Mouse (Mus musculus) liver, embryonic 14.5 days (tissue): ENCODE measurements around the gene Pkd1l3. TPM values are rescaled to one million over a fixed set of nuclear protein-coding genes. Genes with fewer than 3 reads are reported as not detected.

Source experiments
- ATAC-seq: fragments of 200-750 bp; cut with Nextera tagmentation; 2 replicates; pipeline ENCODE4 v1.8.0; 2017; ENCODE audit warnings: moderate number of reproducible peaks, mild to moderate bottlenecking, moderate library complexity; ENCODE audit not compliant: insufficient read depth
- DNase-seq, 3 experiments: peaks; one replicate each; pipeline ENCODE4 v3.0.0-alpha.2; 2012 to 2013; ENCODE audit warnings: low read depth in 3 of 3, low spot score in 3 of 3
- H3K27ac ChIP-seq: fragments of 300-500 bp; sonication (generic); 2 replicates; pipeline ENCODE4 v1.5.1; 2014; ENCODE audit warnings: moderate library complexity, mild to moderate bottlenecking, control low read depth, inconsistent platforms
- H3K27me3 ChIP-seq: fragments of 300-500 bp; sonication (generic); 2 replicates; pipeline ENCODE4 v1.6.1; 2014; ENCODE audit warnings: mild to moderate bottlenecking, low read length, moderate library complexity; ENCODE audit not compliant: control insufficient read depth, insufficient read depth
- H3K36me3 ChIP-seq: fragments of 300-500 bp; sonication (generic); replicated peaks from 2 replicates; pipeline ENCODE4 v1.6.1; 2014; ENCODE audit warnings: low read depth; ENCODE audit not compliant: control insufficient read depth, insufficient read depth
- H3K4me1 ChIP-seq, 2 experiments: fragments of 200-500 bp in 1 of 2; fragments of 300-500 bp in 1 of 2; sonication (generic) in 1 of 2; replicated peaks; 2 replicates each; pipeline ENCODE4 v1.6.1; 2012 to 2014; ENCODE audit warnings: antibody characterized with exemption in 1 of 2, inconsistent platforms in 1 of 2, low read length in 1 of 2; ENCODE audit not compliant: control insufficient read depth in 2 of 2, insufficient read depth in 2 of 2
- H3K4me2 ChIP-seq: fragments of 300-500 bp; sonication (generic); 2 replicates; pipeline ENCODE4 v1.6.1; 2014; ENCODE audit warnings: low read depth, mild to moderate bottlenecking, control low read depth, moderate library complexity
- H3K4me3 ChIP-seq, 2 experiments: fragments of 200-500 bp in 1 of 2; fragments of 300-500 bp in 1 of 2; sonication (generic) in 1 of 2; 2 replicates each; pipeline ENCODE4 v1.5.1; 2012 to 2014; ENCODE audit warnings: low read depth in 2 of 2, low read length in 2 of 2, mild to moderate bottlenecking in 2 of 2, control low read depth in 1 of 2, inconsistent platforms in 1 of 2, moderate library complexity in 1 of 2; ENCODE audit not compliant: insufficient read depth in 1 of 2
- H3K9ac ChIP-seq: fragments of 300-500 bp; sonication (generic); replicated peaks from 2 replicates; pipeline ENCODE4 v1.6.1; 2014; ENCODE audit warnings: mild to moderate bottlenecking, control low read depth, moderate library complexity
- H3K9me3 ChIP-seq: fragments of 300-500 bp; sonication (generic); 2 replicates; pipeline ENCODE4 v1.6.1; 2016; ENCODE audit warnings: low read length, mixed read lengths; ENCODE audit not compliant: control insufficient read depth
- CTCF ChIP-seq: IDR thresholded peaks from 2 replicates; pipeline ENCODE4 v1.5.1; 2016; ENCODE audit warnings: antibody characterized with exemption, low read depth, control low read depth
- EP300 ChIP-seq: IDR thresholded peaks from 2 replicates; pipeline ENCODE4 v1.6.1; 2016; ENCODE audit warnings: antibody characterized with exemption, low read depth
- WGBS: fragments of 180-500 bp; shearing (Covaris S2); extraction: QIAGEN DNeasy Blood & Tissue Kit; methylation state at CpG from one replicate; pipeline ENCODE4 v1.1.7; 2014; ENCODE audit not compliant: insufficient replicate concordance; 5-methylcytosine and 5-hydroxymethylcytosine counted together
- polyA plus RNA-seq, 2 experiments: library from polyadenylated mRNA; depleted of rRNA in 1 of 2; stranded (reverse) in 1 of 2; unstranded in 1 of 2; fragments of >200 nt; fragmentation: Nextera tagmentation in 1 of 2; extraction: Ambion mirVana in 1 of 2; gene quantifications; 2 replicates each; pipeline versions ENCODE4 v1.2.1 to v1.2.3; 2012 to 2014

The Pkd1l3 gene
- polyA plus RNA-seq, 2 experiments, result 0.37 to 0.76 TPM

- no peak for DNase-seq
- H3K4me1 ChIP-seq, result peaks cover 14% of the 10 kb centered on the region in 2 experiments
- H3K27me3 ChIP-seq, result no peaks in the 10 kb centered on the region
- H3K9me3 ChIP-seq, result peaks cover 2% of the 10 kb centered on the region
- no peak for ATAC-seq
- H3K9ac ChIP-seq, result no peak overlapping the region
- H3K4me3 ChIP-seq, result no peak overlapping the region
- 61% methylated on average over 3 of the region's 3 CpGs for WGBS
- TF ChIP-seq EP300, result no peak
- no peak for TF ChIP-seq CTCF
- H3K36me3 ChIP-seq, result no peaks in the 10 kb centered on the region
- no peak overlapping the region for H3K4me2 ChIP-seq
- no peak overlapping the region for H3K27ac ChIP-seq
These were observed 1.3 kb downstream of the Pkd1l3 start for GRCm38 (mm10) chr8:109615569-109615968.

- DNase-seq, result no peak
- Histone ChIP-seq H3K9ac (no peak overlapping the region), H3K27me3 (no peaks in the 10 kb centered on the region), H3K4me2 (no peak overlapping the region), H3K36me3 (no peaks in the 10 kb centered on the region), H3K27ac (no peak overlapping the region), H3K4me1 (no peaks in the 10 kb centered on the region), H3K9me3 (no peaks in the 10 kb centered on the region), H3K4me3 (no peak overlapping the region)
- WGBS, result 54% methylated on average over 6 of the region's 6 CpGs
- TF ChIP-seq CTCF (no peak), EP300 (no peak)
- ATAC-seq, result no peak
These were observed 14.3 kb downstream of the Pkd1l3 start for GRCm38 (mm10) chr8:109628638-109629037.

- no peak overlapping the region for H3K4me3 ChIP-seq
- H3K4me1 ChIP-seq, result no peaks in the 10 kb centered on the region
- H3K27ac ChIP-seq, result no peak overlapping the region
- no peak overlapping the region for H3K4me2 ChIP-seq
- 63% methylated on average over 5 of the region's 5 CpGs for WGBS
- no peaks in the 10 kb centered on the region for H3K36me3 ChIP-seq
- H3K9me3 ChIP-seq, result no peaks in the 10 kb centered on the region
- no peak for ATAC-seq
- no peak overlapping the region for H3K9ac ChIP-seq
- no peak for DNase-seq
- no peaks in the 10 kb centered on the region for H3K27me3 ChIP-seq
- TF ChIP-seq CTCF, result no peak
These were observed 18.2 kb downstream of the Pkd1l3 start for GRCm38 (mm10) chr8:109632498-109632897.

- Histone ChIP-seq H3K27ac (no peak overlapping the region), H3K9ac (no peak overlapping the region), H3K9me3 (no peaks in the 10 kb centered on the region), H3K27me3 (no peaks in the 10 kb centered on the region), H3K4me3 (no peak overlapping the region), H3K4me1 (no peaks in the 10 kb centered on the region), H3K36me3 (no peaks in the 10 kb centered on the region), H3K4me2 (no peak overlapping the region)
- DNase-seq, result no peak
- TF ChIP-seq CTCF (no peak), EP300 (no peak)
- 76% methylated on average over 8 of the region's 8 CpGs for WGBS
- ATAC-seq, result no peak
These were observed 20.8 kb downstream of the Pkd1l3 start for GRCm38 (mm10) chr8:109635146-109635545.

GRCm38 (mm10) chr8:109638851-109639250, 24.5 kb downstream of the Pkd1l3 start:
- H3K27ac ChIP-seq, result no peak overlapping the region
- WGBS, result 75% methylated on average over 5 of the region's 5 CpGs

GRCm38 (mm10) chr8:109640410-109640809, 26.1 kb downstream of the Pkd1l3 start:
- DNase-seq, result no peak
- Histone ChIP-seq H3K4me2 (no peak overlapping the region), H3K4me1 (no peaks in the 10 kb centered on the region), H3K36me3 (no peaks in the 10 kb centered on the region), H3K9ac (no peak overlapping the region), H3K27me3 (no peaks in the 10 kb centered on the region), H3K9me3 (no peaks in the 10 kb centered on the region), H3K27ac (no peak overlapping the region), H3K4me3 (no peak overlapping the region)
- TF ChIP-seq CTCF (no peak), EP300 (no peak)
- whole genome bisulfite sequencing, result 65% methylated on average over 7 of the region's 7 CpGs
- ATAC-seq, result no peak

More at GRCm38 (mm10) chr8:109638851-109639250, 24.5 kb downstream of the Pkd1l3 start:
- DNase-seq, result no peak
- Histone ChIP-seq H3K4me2 (no peak overlapping the region), H3K36me3 (no peaks in the 10 kb centered on the region), H3K4me3 (no peak overlapping the region), H3K9me3 (no peaks in the 10 kb centered on the region), H3K9ac (no peak overlapping the region), H3K27me3 (no peaks in the 10 kb centered on the region), H3K4me1 (no peaks in the 10 kb centered on the region)
- ATAC-seq, result no peak
- TF ChIP-seq EP300 (no peak), CTCF (no peak)
